27 mouse cellular contexts compared by ENCODE assay signal in the genomic region with DNA sequence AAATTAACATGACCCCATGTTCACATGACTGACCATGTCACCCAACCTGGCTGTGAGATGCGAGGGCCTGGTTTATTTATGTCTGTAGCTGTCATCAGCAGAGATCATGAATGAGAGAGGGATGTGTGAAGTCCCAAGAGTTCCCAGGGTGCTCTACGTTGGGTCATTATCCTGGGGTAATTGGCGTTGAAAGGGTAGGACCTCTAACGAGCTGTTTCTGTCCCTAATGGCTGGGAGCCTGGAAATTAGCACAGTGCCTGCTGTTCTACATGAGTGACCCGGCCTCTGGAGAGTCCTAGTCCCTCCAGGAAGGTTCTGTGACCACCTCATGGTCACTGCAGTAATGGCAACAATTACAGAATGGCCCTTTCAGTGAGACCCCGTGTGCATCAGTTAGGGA. TPM values are rescaled to one million over a fixed set of nuclear protein-coding genes. Genes with fewer than 3 reads are reported as not detected.
A peak's percentile ranks its signal among the peaks of the same experiment; 100 is the strongest.
DNase-seq lines count a peak whose midpoint lies in the region; ATAC-seq lines count a peak whose summit lies in the region.
"Had no signal": no experiment of that assay in that cellular context is flagged by ENCODE, and none has a peak within 500 bp of the region (broad histone marks: within the 10 kb centered on the region; RNA-seq: fewer than 3 reads in every experiment).

No protein-coding gene starts in this region.

- H3K27me3 ChIP-seq in neural tube, embryonic 15.5 days (replicated peaks) = no peaks in the 10 kb centered on the region
- H3K27me3 ChIP-seq in embryonic facial prominence, embryonic 12.5 days = no peaks in the 10 kb centered on the region
- H3K27me3 ChIP-seq in forebrain, embryonic 15.5 days = no peaks in the 10 kb centered on the region
- H3K27me3 ChIP-seq: CH12.LX; heart, embryonic 12.5 days; hindbrain, embryonic 15.5 days; intestine, embryonic 15.5 days had no signal

- no peaks in the 10 kb centered on the region for H3K36me3 ChIP-seq in neural tube, embryonic 15.5 days
- H3K36me3 ChIP-seq in embryonic facial prominence, embryonic 12.5 days = no peaks in the 10 kb centered on the region
- H3K36me3 ChIP-seq in forebrain, embryonic 15.5 days = no peaks in the 10 kb centered on the region
- H3K36me3 ChIP-seq: embryonic facial prominence, embryonic 13.5 days; heart, embryonic 12.5 days; hindbrain, embryonic 15.5 days; intestine, embryonic 15.5 days had no signal

- H3K9ac ChIP-seq in neural tube, embryonic 15.5 days (replicated peaks) = no peak overlapping the region
- H3K9ac ChIP-seq in embryonic facial prominence, embryonic 12.5 days = no peak overlapping the region
- H3K9ac ChIP-seq in forebrain, embryonic 15.5 days (replicated peaks) = no peak overlapping the region
- H3K9ac ChIP-seq: embryonic facial prominence, embryonic 13.5 days; heart, embryonic 12.5 days; hindbrain, embryonic 15.5 days; intestine, embryonic 15.5 days had no signal

- ATAC-seq in neural tube, embryonic 15.5 days (ENCODE audit: low FRiP score) = no peak
- peak; percentile 67 for ATAC-seq in embryonic facial prominence, embryonic 12.5 days (ENCODE audit: insufficient number of reproducible peaks, insufficient read depth, low FRiP score, low TSS enrichment)
- ATAC-seq in forebrain, embryonic 15.5 days (replicated peaks) = peak; percentile 63
- ATAC-seq: intestine, embryonic 15.5 days had no signal

- no peaks in the 10 kb centered on the region for H3K4me1 ChIP-seq in neural tube, embryonic 15.5 days
- H3K4me1 ChIP-seq in embryonic facial prominence, embryonic 12.5 days = no peaks in the 10 kb centered on the region
- no peaks in the 10 kb centered on the region; the same call in 1 of the 2 replicates for H3K4me1 ChIP-seq in forebrain, embryonic 15.5 days
- H3K4me1 ChIP-seq: heart, embryonic 12.5 days; hindbrain, embryonic 15.5 days; intestine, embryonic 15.5 days had no signal

- DNase-seq in neural tube, embryonic 10.5 days (ENCODE audit: extremely low spot score, low spot score) = peak; percentile 14
- DNase-seq in retina, postnatal 7 days (ENCODE audit: low read depth, low spot score) = peak; percentile 27
- DNase-seq in adrenal gland, postnatal 10 days = no peak
- DNase-seq in cerebellum, adult 18-20 months = no peak
- DNase-seq in kidney, postnatal 14 days = no peak
- DNase-seq: cerebellum, postnatal 10 days; heart, postnatal 14 days; lung, adult 18-20 months; lung, postnatal 14 days; midbrain, embryonic 14.5 days; thymus, postnatal 25 days had no signal

- no peaks in the 10 kb centered on the region for H3K9me3 ChIP-seq in neural tube, embryonic 15.5 days (replicated peaks)
- no peaks in the 10 kb centered on the region for H3K9me3 ChIP-seq in embryonic facial prominence, embryonic 12.5 days
- no peaks in the 10 kb centered on the region for H3K9me3 ChIP-seq in forebrain, embryonic 15.5 days
- H3K9me3 ChIP-seq: embryonic facial prominence, embryonic 13.5 days; heart, embryonic 12.5 days; hindbrain, embryonic 15.5 days; intestine, embryonic 15.5 days had no signal

- WGBS in neural tube, embryonic 15.5 days = 10% methylated on average over 6 of the region's 6 CpGs
- 27% methylated on average over 6 of the region's 6 CpGs for WGBS in embryonic facial prominence, embryonic 12.5 days
- WGBS in forebrain, embryonic 15.5 days = 7% methylated on average over 6 of the region's 6 CpGs

- no peak overlapping the region for H3K4me2 ChIP-seq in neural tube, embryonic 15.5 days
- no peak overlapping the region for H3K4me2 ChIP-seq in embryonic facial prominence, embryonic 12.5 days (replicated peaks)
- no peak overlapping the region for H3K4me2 ChIP-seq in forebrain, embryonic 15.5 days (replicated peaks)
- H3K4me2 ChIP-seq: embryonic facial prominence, embryonic 13.5 days; heart, embryonic 12.5 days; hindbrain, embryonic 15.5 days; intestine, embryonic 15.5 days; liver, embryonic 11.5 days had no signal

- H3K27ac ChIP-seq in neural tube, embryonic 15.5 days (replicated peaks) = no peak overlapping the region
- no peak overlapping the region for H3K27ac ChIP-seq in embryonic facial prominence, embryonic 12.5 days
- H3K27ac ChIP-seq in forebrain, embryonic 15.5 days (replicated peaks) = no peak overlapping the region
- H3K27ac ChIP-seq: embryonic facial prominence, embryonic 13.5 days; hindbrain, embryonic 15.5 days; intestine, embryonic 15.5 days; kidney, postnatal 0 days; layer of hippocampus, adult 2 months had no signal

- H3K4me3 ChIP-seq in neural tube, embryonic 15.5 days (replicated peaks) = no peak overlapping the region
- no peak overlapping the region for H3K4me3 ChIP-seq in embryonic facial prominence, embryonic 12.5 days
- no peak overlapping the region for H3K4me3 ChIP-seq in forebrain, embryonic 15.5 days
- H3K4me3 ChIP-seq: embryonic facial prominence, embryonic 13.5 days; heart, embryonic 12.5 days; hindbrain, embryonic 15.5 days; intestine, embryonic 15.5 days; layer of hippocampus, adult 2 months; myocyte had no signal

RNA-seq across cellular contexts. Expression of gene Fgf9, which starts 34.2 kb away (rescaled TPM):
- polyA plus RNA-seq in neural tube, embryonic 15.5 days (2015; fragmentation: Nextera tagmentation; extraction: Ambion mirVana) = 24.9 and 25.9 TPM in 2 replicates
- 10.5 and 11.8 TPM in 2 replicates for polyA plus RNA-seq in embryonic facial prominence, embryonic 12.5 days (2016; fragmentation: Nextera tagmentation; extraction: Ambion mirVana)
- 8.4 and 9.0 TPM in 2 replicates for polyA plus RNA-seq in forebrain, embryonic 15.5 days (2015; fragmentation: Nextera tagmentation; extraction: Ambion mirVana)
- total RNA-seq in adrenal gland, postnatal 10 days (2021) = 10 to 100 TPM; 14.7 to 14.8 TPM
- total RNA-seq: granulocyte monocyte progenitor cell, adult 5-6 weeks; megakaryocyte, adult 5-6 weeks; MEL; neutrophil, adult 5-6 weeks had no signal

RNA-seq across cellular contexts. Expression of gene Micu2, which starts 37.1 kb away (rescaled TPM):
- polyA plus RNA-seq in neural tube, embryonic 15.5 days (2015; fragmentation: Nextera tagmentation; extraction: Ambion mirVana) = 68.9 and 75.3 TPM in 2 replicates
- 94.0 and 98.6 TPM in 2 replicates for polyA plus RNA-seq in embryonic facial prominence, embryonic 12.5 days (2016; fragmentation: Nextera tagmentation; extraction: Ambion mirVana)
- 68.8 and 71.9 TPM in 2 replicates for polyA plus RNA-seq in forebrain, embryonic 15.5 days (2015; fragmentation: Nextera tagmentation; extraction: Ambion mirVana)
- 10 to 100 TPM; 55.6 to 60.8 TPM for total RNA-seq in adrenal gland, postnatal 10 days (2021)

Comparison
In these comparisons a context has a peak if more than half of its experiments do, and no peak if none do; other contexts are left out.
1. DNase-seq: peak in neural tube, embryonic 10.5 days (single experiment) and retina, postnatal 7 days (single experiment); none in adrenal gland, postnatal 10 days (single experiment), cerebellum, adult 18-20 months (0 of 2) and kidney, postnatal 14 days (single experiment).